7 mouse cellular contexts compared by ENCODE assay signal in the genomic region with DNA sequence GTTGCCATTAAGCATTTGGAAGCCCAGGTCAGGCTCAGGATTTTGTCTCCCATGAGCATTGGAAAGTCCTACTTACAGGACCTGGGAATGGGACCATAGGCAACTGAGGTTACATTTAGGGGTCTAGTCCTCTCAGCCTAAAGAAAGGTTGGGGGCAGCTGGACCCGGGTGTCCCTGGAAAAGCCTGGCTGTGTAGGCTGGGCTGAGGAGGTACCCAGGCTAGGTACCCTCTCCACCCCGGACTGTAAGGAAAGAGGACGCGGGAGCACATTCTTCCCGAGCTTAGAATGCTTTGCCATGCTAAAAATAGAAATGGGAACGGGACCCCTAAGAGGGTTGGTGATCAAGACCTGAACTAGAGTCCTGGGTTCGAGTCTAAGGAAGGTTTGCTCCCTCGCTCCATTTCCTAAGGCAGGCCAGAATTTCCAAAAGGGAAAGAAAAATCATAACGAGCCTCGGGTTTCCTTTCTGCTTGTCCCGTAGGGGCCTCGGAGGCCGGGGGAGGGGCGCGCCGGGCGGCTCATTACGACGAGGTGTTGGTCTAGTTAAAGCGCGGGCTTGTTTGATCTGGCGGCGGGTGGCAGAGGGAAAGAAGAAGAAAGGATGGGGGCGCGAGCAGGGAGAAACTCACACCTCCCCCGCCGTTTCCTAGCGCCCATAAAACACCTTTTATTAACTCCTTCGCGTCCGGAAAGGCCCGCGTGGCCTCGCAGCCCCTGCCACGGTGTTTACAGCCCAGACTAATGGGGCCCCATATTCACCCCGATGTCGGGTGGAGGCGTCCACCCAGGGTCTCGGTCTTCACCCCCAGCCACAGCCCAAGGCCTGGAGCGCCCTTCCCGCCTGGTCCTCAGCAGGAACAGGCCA. TPM values are rescaled to one million over a fixed set of nuclear protein-coding genes. Genes with fewer than 3 reads are reported as not detected.
DNase-seq lines count a peak whose midpoint lies in the region; ATAC-seq and TF ChIP-seq lines count a peak whose summit lies in the region.

No protein-coding gene starts in this region.

- DNase-seq in lung, postnatal 0 days (ENCODE audit: low spot score), result no peak
- DNase-seq in lung, postnatal 25 days (ENCODE audit: low spot score), result no peak
- DNase-seq in liver, embryonic 11.5 days (ENCODE audit: low spot score), result no peak
- peak; percentile 36 for DNase-seq in thymus, postnatal 0 days (ENCODE audit: low spot score)
- no peak for DNase-seq in spleen, postnatal 10 days (ENCODE audit: low spot score in 2 of 2)

- H3K4me3 ChIP-seq in lung, postnatal 0 days (ENCODE audit: low read depth, low read length), result peak overlapping the region; percentile 33
- peak overlapping the region; percentile 27 for H3K4me3 ChIP-seq in forebrain, embryonic 15.5 days
- H3K4me3 ChIP-seq in liver, embryonic 11.5 days (ENCODE audit: low read depth, low read length), result peak overlapping the region; percentile 30

- H3K9me3 ChIP-seq in lung, postnatal 0 days (ENCODE audit: low read length), result no peaks in the 10 kb centered on the region
- H3K9me3 ChIP-seq in forebrain, embryonic 15.5 days, result no peaks in the 10 kb centered on the region
- H3K9me3 ChIP-seq in liver, embryonic 11.5 days (ENCODE audit: control insufficient read depth, low read length), result no peaks in the 10 kb centered on the region

- no peak for TF ChIP-seq EP300 in lung, postnatal 0 days (IDR thresholded peaks at IDR 0.05)

- no peak for TF ChIP-seq CTCF in lung, postnatal 0 days (IDR thresholded peaks at IDR 0.05)

- peak overlapping the region; percentile 52 for H3K4me2 ChIP-seq in lung, postnatal 0 days (replicated peaks; ENCODE audit: low read depth, low read length)
- H3K4me2 ChIP-seq in forebrain, embryonic 15.5 days (replicated peaks), result peak overlapping the region; percentile 37
- H3K4me2 ChIP-seq in liver, embryonic 11.5 days, result peak overlapping the region; percentile 58

- peaks cover 7% of the 10 kb centered on the region; the same call in 1 of the 2 replicates for H3K4me1 ChIP-seq in lung, postnatal 0 days (ENCODE audit: insufficient read depth, low read depth, low read length)
- H3K4me1 ChIP-seq in forebrain, embryonic 15.5 days, result peaks cover 15% of the 10 kb centered on the region
- peaks cover 5% of the 10 kb centered on the region for H3K4me1 ChIP-seq in liver, embryonic 11.5 days (replicated peaks; ENCODE audit: control insufficient read depth, insufficient read depth, low read length)

- no peak overlapping the region for H3K27ac ChIP-seq in lung, postnatal 0 days (ENCODE audit: low read length)
- no peak overlapping the region for H3K27ac ChIP-seq in forebrain, embryonic 15.5 days (replicated peaks)
- no peak overlapping the region for H3K27ac ChIP-seq in liver, embryonic 11.5 days (ENCODE audit: low read depth, low read length)

- H3K9ac ChIP-seq in lung, postnatal 0 days (replicated peaks; ENCODE audit: low read depth), result no peak overlapping the region
- 0 out of 2 replicates have a peak overlapping the region, but pooled peaks have one; percentile 2 for H3K9ac ChIP-seq in forebrain, embryonic 15.5 days (replicated peaks)
- H3K9ac ChIP-seq in liver, embryonic 11.5 days (ENCODE audit: low read depth, low read length), result no peak overlapping the region

- ATAC-seq in lung, postnatal 0 days, result no peak
- ATAC-seq in forebrain, embryonic 15.5 days (replicated peaks), result no peak
- ATAC-seq in liver, embryonic 11.5 days (replicated peaks; ENCODE audit: low FRiP score), result no peak
- ATAC-seq in erythroblast, adult 5-6 weeks (replicated peaks; ENCODE audit: low FRiP score, poor library complexity, severe bottlenecking), result no peak

- peaks cover 64% of the 10 kb centered on the region for H3K27me3 ChIP-seq in lung, postnatal 0 days (replicated peaks; ENCODE audit: insufficient read depth, low read length)
- H3K27me3 ChIP-seq in forebrain, embryonic 15.5 days, result peaks cover 57% of the 10 kb centered on the region
- peaks cover 68% of the 10 kb centered on the region for H3K27me3 ChIP-seq in liver, embryonic 11.5 days (replicated peaks; ENCODE audit: control insufficient read depth, insufficient read depth, low read length)

- under 1% methylated on average over 41 of the region's 41 CpGs for WGBS in lung, postnatal 0 days
- under 1% methylated on average over 41 of the region's 41 CpGs for WGBS in forebrain, embryonic 15.5 days
- WGBS in liver, embryonic 11.5 days, result 4% methylated on average over 41 of the region's 41 CpGs

- H3K36me3 ChIP-seq in lung, postnatal 0 days (ENCODE audit: insufficient read depth, low read length), result no peaks in the 10 kb centered on the region
- no peaks in the 10 kb centered on the region for H3K36me3 ChIP-seq in forebrain, embryonic 15.5 days
- no peaks in the 10 kb centered on the region for H3K36me3 ChIP-seq in liver, embryonic 11.5 days (ENCODE audit: control insufficient read depth, insufficient read depth, low read length)

RNA-seq across cellular contexts. Expression of a gene that starts 5.3 kb away (rescaled TPM):
- polyA plus RNA-seq in lung, postnatal 0 days (2015; fragmentation: Nextera tagmentation; extraction: Ambion mirVana), result not detected in 2 replicates
- not detected in 2 replicates for polyA plus RNA-seq in forebrain, embryonic 15.5 days (2015; fragmentation: Nextera tagmentation; extraction: Ambion mirVana)
- polyA plus RNA-seq in liver, embryonic 11.5 days (2014; fragmentation: Nextera tagmentation; extraction: Ambion mirVana), result 9.1 and 11.0 TPM in 2 replicates
- 0.46 and 0.57 TPM in 2 replicates for polyA plus RNA-seq in thymus, postnatal 0 days (2015; fragmentation: Nextera tagmentation; extraction: Ambion mirVana)
- not detected in 2 replicates for total RNA-seq in erythroblast, adult 5-6 weeks (2015; ENCODE audit: low replicate concordance)
- total RNA-seq in erythroblast, adult 5-6 weeks (2017; ENCODE audit: low replicate concordance), result not detected in 2 replicates

RNA-seq across cellular contexts. Expression of a gene that starts 25.8 kb away (rescaled TPM):
- polyA plus RNA-seq in lung, postnatal 0 days (2015; fragmentation: Nextera tagmentation; extraction: Ambion mirVana), result 16.7 and 16.8 TPM in 2 replicates
- 10.3 and 11.8 TPM in 2 replicates for polyA plus RNA-seq in forebrain, embryonic 15.5 days (2015; fragmentation: Nextera tagmentation; extraction: Ambion mirVana)
- polyA plus RNA-seq in liver, embryonic 11.5 days (2014; fragmentation: Nextera tagmentation; extraction: Ambion mirVana), result 7.5 and 7.8 TPM in 2 replicates
- 15.6 and 21.3 TPM in 2 replicates for polyA plus RNA-seq in thymus, postnatal 0 days (2015; fragmentation: Nextera tagmentation; extraction: Ambion mirVana)
- 4.8 and 7.9 TPM in 2 replicates for total RNA-seq in erythroblast, adult 5-6 weeks (2015; ENCODE audit: low replicate concordance)
- total RNA-seq in erythroblast, adult 5-6 weeks (2017; ENCODE audit: low replicate concordance), result 4.4 and 4.7 TPM in 2 replicates
